Mouse (Mus musculus): ENCODE results near the gene Rassf2. TPM values are rescaled to one million over a fixed set of nuclear protein-coding genes. Genes with fewer than 3 reads are reported as not detected.

Rassf2 gene
- polyA plus RNA-seq, 1 experiment from 2014 or later = 16.4 TPM

DNA sequence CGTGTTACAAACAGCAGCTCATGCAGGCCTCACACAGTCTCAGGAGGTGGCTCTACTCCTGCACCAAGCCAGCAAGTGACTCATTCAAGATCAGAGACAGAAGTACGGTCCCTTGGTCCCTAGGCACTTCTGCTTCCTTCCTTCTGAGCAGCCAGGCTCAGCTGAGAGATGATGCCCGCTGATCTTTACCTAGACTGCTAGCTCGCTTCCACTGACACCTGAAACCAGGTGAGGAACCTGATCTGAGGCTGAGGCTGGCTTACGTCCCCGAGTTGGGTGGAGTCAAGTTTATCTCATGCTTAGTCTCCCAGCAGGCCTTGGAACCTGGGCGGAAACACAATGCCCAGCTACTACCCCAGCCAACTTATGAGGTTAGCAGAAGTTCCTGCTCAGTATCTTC is 9.8 kb upstream of the Rassf2 start:
- WGBS = 43% methylated on average over 7 of the region's 7 CpGs
- no peaks in the 10 kb centered on the region for H3K9me3 ChIP-seq (replicated peaks; ENCODE audit: control insufficient read depth, low read length)
- no peaks in the 10 kb centered on the region; the same call in 1 of the 2 replicates for H3K27me3 ChIP-seq (ENCODE audit: control insufficient read depth, insufficient read depth, low read length)
- H3K9ac ChIP-seq (ENCODE audit: low read length) = no peak overlapping the region
- no peak overlapping the region for H3K4me2 ChIP-seq (ENCODE audit: low read depth, low read length)
- no peak overlapping the region for H3K27ac ChIP-seq (ENCODE audit: low read length)
- no peaks in the 10 kb centered on the region for H3K36me3 ChIP-seq (ENCODE audit: control insufficient read depth, insufficient read depth, low read length)
- H3K4me3 ChIP-seq (replicated peaks; ENCODE audit: low read length) = no peak overlapping the region
- peaks cover 25% of the 10 kb centered on the region for H3K4me1 ChIP-seq (ENCODE audit: control insufficient read depth, insufficient read depth, low read length)
- no peak for ATAC-seq (ENCODE audit: insufficient read depth, low FRiP score)

DNA sequence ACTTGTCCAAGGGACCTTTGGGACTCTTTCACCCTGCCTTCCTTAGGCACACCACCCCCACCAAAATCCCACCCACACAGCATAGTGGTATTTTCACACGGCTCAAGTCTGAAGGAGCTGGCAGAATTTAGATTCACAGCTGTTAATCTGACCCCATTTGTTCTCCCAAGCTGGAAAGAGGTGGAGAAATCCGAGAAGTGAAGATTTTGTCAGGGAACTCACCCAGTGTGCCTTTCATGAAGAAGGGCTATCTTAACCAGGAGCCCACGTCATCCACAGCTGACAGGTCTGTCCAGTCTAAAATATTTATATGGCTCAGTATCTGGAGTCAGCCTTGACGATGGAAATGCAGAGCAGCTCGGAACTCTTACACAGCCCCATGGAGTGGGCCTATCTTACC is 6.3 kb upstream of the Rassf2 start:
- Histone ChIP-seq H3K9ac (ENCODE audit: low read length) (no peak overlapping the region), H3K4me3 (replicated peaks; ENCODE audit: low read length) (no peak overlapping the region), H3K4me2 (ENCODE audit: low read depth, low read length) (no peak overlapping the region), H3K9me3 (replicated peaks; ENCODE audit: control insufficient read depth, low read length) (no peaks in the 10 kb centered on the region), H3K36me3 (ENCODE audit: control insufficient read depth, insufficient read depth, low read length) (no peaks in the 10 kb centered on the region), H3K4me1 (ENCODE audit: control insufficient read depth, insufficient read depth, low read length) (peaks cover 5% of the 10 kb centered on the region; the same call in 1 of the 2 replicates), H3K27ac (ENCODE audit: low read length) (no peak overlapping the region), H3K27me3 (ENCODE audit: control insufficient read depth, insufficient read depth, low read length) (no peaks in the 10 kb centered on the region)
- ATAC-seq (ENCODE audit: insufficient read depth, low FRiP score) = no peak
- WGBS = 66% methylated on average over 5 of the region's 5 CpGs

GRCm38 (mm10) chr2:132035470-132035835 is 5.4 kb upstream of the Rassf2 start:
- Histone ChIP-seq H3K4me2 (ENCODE audit: low read depth, low read length) (no peak overlapping the region), H3K9ac (ENCODE audit: low read length) (no peak overlapping the region), H3K4me3 (replicated peaks; ENCODE audit: low read length) (no peak overlapping the region), H3K9me3 (replicated peaks; ENCODE audit: control insufficient read depth, low read length) (no peaks in the 10 kb centered on the region), H3K27ac (ENCODE audit: low read length) (peak overlapping the region; percentile 18; the same call in 1 of the 2 replicates), H3K36me3 (ENCODE audit: control insufficient read depth, insufficient read depth, low read length) (no peaks in the 10 kb centered on the region), H3K27me3 (ENCODE audit: control insufficient read depth, insufficient read depth, low read length) (no peaks in the 10 kb centered on the region), H3K4me1 (ENCODE audit: control insufficient read depth, insufficient read depth, low read length) (peaks cover 13% of the 10 kb centered on the region)
- ATAC-seq (ENCODE audit: insufficient read depth, low FRiP score) = no peak
- WGBS = 77% methylated on average over 11 of the region's 11 CpGs

DNA sequence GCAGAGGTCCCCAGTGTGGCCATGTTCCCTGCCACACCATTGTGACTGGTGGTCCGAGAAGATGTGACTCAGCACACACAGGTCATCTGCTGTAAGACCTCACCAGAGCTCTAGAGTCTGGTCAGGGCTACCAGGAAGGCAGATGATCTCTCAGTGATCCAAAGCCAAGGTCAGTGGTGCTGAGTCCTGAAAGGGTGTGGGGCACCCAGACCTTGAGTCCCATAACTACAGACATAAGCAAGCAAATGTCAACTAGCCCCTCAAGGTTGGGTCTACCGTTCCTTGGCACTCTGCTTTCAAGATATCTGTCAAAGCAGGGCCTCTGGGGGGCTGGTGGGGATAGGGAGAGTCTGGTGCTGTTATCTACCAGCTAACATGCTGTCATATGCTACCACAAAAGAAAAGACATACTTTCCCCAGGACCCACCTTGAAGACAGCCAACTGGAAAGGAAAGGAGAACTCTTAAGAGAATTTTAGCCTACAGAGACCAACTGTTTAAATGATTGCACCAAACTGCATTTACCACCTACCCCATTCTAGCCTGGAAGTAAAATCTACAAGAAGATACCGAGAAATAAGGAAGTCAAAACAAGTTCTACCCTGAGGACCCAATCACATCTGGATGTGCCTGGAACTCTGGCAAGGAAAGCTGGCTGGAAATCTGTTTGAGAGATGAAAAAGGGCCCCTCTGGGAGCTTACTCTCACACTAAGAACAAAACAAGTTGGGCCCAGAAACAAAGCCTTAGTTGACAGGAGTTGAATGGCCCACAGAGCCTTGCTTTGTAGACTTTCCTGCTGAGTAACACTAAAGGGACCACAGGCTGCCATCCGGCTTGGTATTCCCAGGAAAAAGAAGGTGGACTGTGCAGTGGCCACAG is 4.8 kb upstream of the Rassf2 start:
- no peaks in the 10 kb centered on the region for H3K9me3 ChIP-seq (replicated peaks; ENCODE audit: control insufficient read depth, low read length)
- 77% methylated on average over 4 of the region's 4 CpGs for WGBS
- no peak overlapping the region for H3K4me2 ChIP-seq (ENCODE audit: low read depth, low read length)
- H3K36me3 ChIP-seq (ENCODE audit: control insufficient read depth, insufficient read depth, low read length) = no peaks in the 10 kb centered on the region
- peak overlapping the region; percentile 18; the same call in 1 of the 2 replicates for H3K27ac ChIP-seq (ENCODE audit: low read length)
- H3K4me3 ChIP-seq (replicated peaks; ENCODE audit: low read length) = no peak overlapping the region
- no peak for ATAC-seq (ENCODE audit: insufficient read depth, low FRiP score)
- H3K4me1 ChIP-seq (ENCODE audit: control insufficient read depth, insufficient read depth, low read length) = peaks cover 16% of the 10 kb centered on the region
- no peak overlapping the region for H3K9ac ChIP-seq (ENCODE audit: low read length)
- no peaks in the 10 kb centered on the region for H3K27me3 ChIP-seq (ENCODE audit: control insufficient read depth, insufficient read depth, low read length)

DNA sequence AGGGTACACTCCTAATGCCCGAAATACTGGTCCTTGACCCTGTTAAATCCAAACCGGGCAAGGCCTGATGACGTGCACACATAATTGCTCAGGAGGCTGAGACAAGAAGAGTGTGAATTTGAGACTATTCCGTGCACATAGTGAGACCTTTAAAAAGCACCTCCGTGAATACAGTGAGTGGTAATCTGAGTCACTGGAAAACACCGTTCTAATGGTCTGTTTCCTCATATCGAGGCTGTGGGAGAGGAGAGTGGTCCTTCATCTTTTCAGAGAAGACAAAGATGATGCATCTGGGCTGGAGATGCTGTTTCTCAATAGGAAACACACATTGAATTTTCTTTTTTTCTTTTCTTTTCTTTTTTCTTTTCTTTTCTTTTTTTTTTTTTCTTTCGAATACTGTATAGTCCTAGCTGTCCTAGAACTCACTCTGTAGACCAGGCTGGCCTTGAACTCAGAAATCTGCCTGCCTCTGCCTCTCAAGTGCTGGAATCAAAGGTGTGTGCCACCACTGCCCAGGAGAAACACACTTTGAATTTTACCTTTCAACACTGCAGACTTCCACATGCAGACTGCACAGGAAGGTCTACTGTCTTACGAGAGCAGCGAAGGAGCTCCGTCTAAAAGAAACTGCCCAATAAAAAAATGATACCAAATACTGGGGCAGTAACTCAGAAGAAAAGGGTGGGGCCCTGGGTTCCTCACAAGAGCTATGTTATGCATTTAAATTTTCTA is 1.5 kb upstream of the Rassf2 start:
- H3K27ac ChIP-seq (ENCODE audit: low read length) = peak overlapping the region; percentile 92
- no peaks in the 10 kb centered on the region for H3K9me3 ChIP-seq (replicated peaks; ENCODE audit: control insufficient read depth, low read length)
- peaks cover 8% of the 10 kb centered on the region; the same call in 1 of the 2 replicates for H3K27me3 ChIP-seq (ENCODE audit: control insufficient read depth, insufficient read depth, low read length)
- peaks cover 23% of the 10 kb centered on the region for H3K4me1 ChIP-seq (ENCODE audit: control insufficient read depth, insufficient read depth, low read length)
- no peak overlapping the region for H3K4me3 ChIP-seq (replicated peaks; ENCODE audit: low read length)
- whole genome bisulfite sequencing = 76% methylated on average over 11 of the region's 11 CpGs
- H3K9ac ChIP-seq (ENCODE audit: low read length) = 0 out of 2 replicates have a peak overlapping the region, but pooled peaks have one; percentile 71
- ATAC-seq (ENCODE audit: insufficient read depth, low FRiP score) = no peak
- no peaks in the 10 kb centered on the region for H3K36me3 ChIP-seq (ENCODE audit: control insufficient read depth, insufficient read depth, low read length)
- H3K4me2 ChIP-seq (ENCODE audit: low read depth, low read length) = peak overlapping the region; percentile 88; the same call in 1 of the 2 replicates

- Histone ChIP-seq H3K9ac (ENCODE audit: low read length) (peak overlapping the region; percentile 71), H3K27me3 (ENCODE audit: control insufficient read depth, insufficient read depth, low read length) (peaks cover 8% of the 10 kb centered on the region; the same call in 1 of the 2 replicates), H3K4me3 (replicated peaks; ENCODE audit: low read length) (peak overlapping the region; percentile 56), H3K36me3 (ENCODE audit: control insufficient read depth, insufficient read depth, low read length) (no peaks in the 10 kb centered on the region), H3K4me2 (ENCODE audit: low read depth, low read length) (peak overlapping the region; percentile 88), H3K9me3 (replicated peaks; ENCODE audit: control insufficient read depth, low read length) (no peaks in the 10 kb centered on the region), H3K27ac (ENCODE audit: low read length) (peak overlapping the region; percentile 92), H3K4me1 (ENCODE audit: control insufficient read depth, insufficient read depth, low read length) (peaks cover 23% of the 10 kb centered on the region)
- peak; percentile 8 for ATAC-seq (ENCODE audit: insufficient read depth, low FRiP score)
- WGBS = 19% methylated on average over 23 of the region's 23 CpGs
Observed at GRCm38 (mm10) chr2:132030418-132031363, 633 bp upstream of the Rassf2 start.

GRCm38 (mm10) chr2:132028894-132029605 is 1.0 kb downstream of the Rassf2 start:
- peaks cover 20% of the 10 kb centered on the region for H3K4me1 ChIP-seq (ENCODE audit: control insufficient read depth, insufficient read depth, low read length)
- H3K4me3 ChIP-seq (replicated peaks; ENCODE audit: low read length) = peak overlapping the region; percentile 56
- H3K9me3 ChIP-seq (replicated peaks; ENCODE audit: control insufficient read depth, low read length) = no peaks in the 10 kb centered on the region
- H3K4me2 ChIP-seq (ENCODE audit: low read depth, low read length) = peak overlapping the region; percentile 88
- ATAC-seq (ENCODE audit: insufficient read depth, low FRiP score) = peak; percentile 18; the same call in 1 of the 2 replicates
- H3K9ac ChIP-seq (ENCODE audit: low read length) = peak overlapping the region; percentile 71
- H3K36me3 ChIP-seq (ENCODE audit: control insufficient read depth, insufficient read depth, low read length) = no peaks in the 10 kb centered on the region
- H3K27me3 ChIP-seq (ENCODE audit: control insufficient read depth, insufficient read depth, low read length) = peaks cover 8% of the 10 kb centered on the region; the same call in 1 of the 2 replicates
- WGBS = 2% methylated on average over 36 of the region's 36 CpGs
- peak overlapping the region; percentile 61 for H3K27ac ChIP-seq (ENCODE audit: low read length)

DNA sequence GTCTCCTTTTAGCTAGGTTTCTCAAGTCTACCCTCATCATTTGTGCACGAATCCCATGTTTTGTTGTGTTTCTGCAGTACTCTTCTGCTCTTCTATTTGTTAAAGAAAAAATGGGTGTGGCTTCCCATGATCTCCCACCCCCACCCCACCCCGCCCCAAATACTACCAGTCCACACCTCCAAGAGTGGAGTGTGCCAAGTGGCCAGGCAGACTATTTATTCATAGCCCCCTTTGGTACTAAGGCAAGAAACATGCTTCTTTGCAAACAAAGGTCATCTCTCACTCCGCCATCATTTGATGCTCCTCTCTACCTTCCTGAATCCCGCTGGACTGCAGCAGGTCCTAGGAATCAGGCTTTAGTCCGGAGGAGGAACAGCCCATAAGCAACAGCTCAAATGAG is 2.0 kb downstream of the Rassf2 start:
- Histone ChIP-seq H3K9ac (ENCODE audit: low read length) (peak overlapping the region; percentile 71), H3K4me1 (ENCODE audit: control insufficient read depth, insufficient read depth, low read length) (peaks cover 20% of the 10 kb centered on the region), H3K9me3 (replicated peaks; ENCODE audit: control insufficient read depth, low read length) (no peaks in the 10 kb centered on the region), H3K27ac (ENCODE audit: low read length) (peak overlapping the region; percentile 33; the same call in 1 of the 2 replicates), H3K27me3 (ENCODE audit: control insufficient read depth, insufficient read depth, low read length) (peaks cover 8% of the 10 kb centered on the region; the same call in 1 of the 2 replicates), H3K36me3 (ENCODE audit: control insufficient read depth, insufficient read depth, low read length) (no peaks in the 10 kb centered on the region), H3K4me3 (replicated peaks; ENCODE audit: low read length) (peak overlapping the region; percentile 56), H3K4me2 (ENCODE audit: low read depth, low read length) (peak overlapping the region; percentile 88)
- ATAC-seq (ENCODE audit: insufficient read depth, low FRiP score) = no peak
- 34% methylated on average over 5 of the region's 5 CpGs for WGBS
